Mouse (Mus musculus) bone marrow, adult 2 months (tissue): ENCODE data around the gene Gadd45gip1.

Source experiments
- CTCF ChIP-seq: fragments of 200-500 bp; IDR thresholded peaks from 2 replicates; pipeline ENCODE4 v1.5.1; 2011; ENCODE audit warnings: low read length, control low read depth; ENCODE audit not compliant: control insufficient read depth, insufficient read depth
- POLR2A ChIP-seq: fragments of 200-500 bp; IDR thresholded peaks from 2 replicates; pipeline ENCODE4 v1.6.1; 2011; ENCODE audit warnings: low read depth, mild to moderate bottlenecking, control low read depth, low read length, borderline replicate concordance; ENCODE audit not compliant: control insufficient read depth

DNA sequence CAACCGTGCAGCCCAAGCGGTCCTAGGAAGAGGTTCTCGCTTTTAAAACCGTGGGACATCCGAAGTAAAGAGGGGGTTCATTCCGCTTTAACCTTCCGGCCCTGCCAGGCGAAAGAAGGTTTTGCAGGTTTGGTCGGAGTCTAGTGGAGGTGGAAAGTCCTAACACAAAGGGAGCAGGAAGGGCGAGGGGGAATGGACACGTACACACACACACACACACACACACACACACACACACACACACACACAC lies 45.9 kb upstream of the Gadd45gip1 start:
- no peak for TF ChIP-seq CTCF
- no peak for TF ChIP-seq POLR2A
